Mouse (Mus musculus) central nervous system, embryonic 14 days (tissue): ENCODE measurements around the gene Abcg8. TPM values are rescaled to one million over a fixed set of nuclear protein-coding genes. Genes with fewer than 3 reads are reported as not detected.

Source experiments
- polyA plus RNA-seq: library from polyadenylated mRNA; depleted of rRNA; stranded (reverse); fragments of >200 nt; gene quantifications from 2 replicates; pipeline ENCODE4 v1.2.3, GENCODE M21; 2012; rRNA removed

The Abcg8 gene
- 0.35 and 0.43 TPM in 2 replicates for polyA plus RNA-seq

DNA sequence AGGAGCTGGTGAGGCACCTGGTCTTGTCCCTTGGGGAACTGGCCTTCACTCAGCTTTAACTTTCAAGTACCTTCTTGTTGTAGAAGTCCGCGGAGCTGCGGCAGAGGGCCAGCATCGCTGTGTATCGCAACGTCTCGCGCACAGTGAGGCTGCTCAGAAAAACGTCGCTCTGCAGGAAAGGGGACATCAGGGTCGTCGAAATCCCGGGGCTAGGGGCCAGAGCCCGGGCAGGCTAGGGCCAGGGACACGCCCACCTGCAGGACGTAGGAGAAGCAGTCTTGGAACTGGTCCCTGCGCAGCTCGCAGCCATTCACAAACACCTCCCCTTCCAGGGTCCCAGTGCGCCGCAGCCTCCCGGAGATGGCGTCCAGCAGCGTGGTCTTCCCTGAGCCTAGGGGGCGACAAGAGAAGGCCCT is at the start of gene Abcg8:
Gene Abcg8 (plus strand): TSS at position 352 of the 416 bp plus-strand sequence.

GRCm38 (mm10) chr17:84682734-84683717 is 6.9 kb downstream of the Abcg8 start, which contains the start of gene Abcg5:
Gene Abcg5, minus strand, starts transcription at chr17:84683011.

Other genes with a start within 250 kb of the Abcg8 start
- 6.1 and 6.8 TPM in 2 replicates for gene Thada, start 210.1 kb upstream of the Abcg8 start, polyA plus RNA-seq
- 4.0 and 7.3 TPM in 2 replicates for gene Plekhh2, start 164.4 kb upstream of the Abcg8 start, polyA plus RNA-seq
- gene Dync2li1, start 49.8 kb upstream of the Abcg8 start, polyA plus RNA-seq = 25.3 and 26.9 TPM in 2 replicates
- 2.6 and 3.1 TPM in 2 replicates for gene Abcg5, start 6.7 kb downstream of the Abcg8 start, polyA plus RNA-seq
- gene Lrpprc, start 114.5 kb downstream of the Abcg8 start, polyA plus RNA-seq = 23.9 and 25.3 TPM in 2 replicates